Mouse (Mus musculus): ENCODE data around the gene R3hdm4. TPM values are rescaled to one million over a fixed set of nuclear protein-coding genes. Genes with fewer than 3 reads are reported as not detected.
A peak's percentile ranks its signal among the peaks of the same experiment; 100 is the strongest.

R3hdm4 gene
- total RNA-seq (2021), result 10 to 100 TPM; 93.4 to 94.9 TPM

DNA sequence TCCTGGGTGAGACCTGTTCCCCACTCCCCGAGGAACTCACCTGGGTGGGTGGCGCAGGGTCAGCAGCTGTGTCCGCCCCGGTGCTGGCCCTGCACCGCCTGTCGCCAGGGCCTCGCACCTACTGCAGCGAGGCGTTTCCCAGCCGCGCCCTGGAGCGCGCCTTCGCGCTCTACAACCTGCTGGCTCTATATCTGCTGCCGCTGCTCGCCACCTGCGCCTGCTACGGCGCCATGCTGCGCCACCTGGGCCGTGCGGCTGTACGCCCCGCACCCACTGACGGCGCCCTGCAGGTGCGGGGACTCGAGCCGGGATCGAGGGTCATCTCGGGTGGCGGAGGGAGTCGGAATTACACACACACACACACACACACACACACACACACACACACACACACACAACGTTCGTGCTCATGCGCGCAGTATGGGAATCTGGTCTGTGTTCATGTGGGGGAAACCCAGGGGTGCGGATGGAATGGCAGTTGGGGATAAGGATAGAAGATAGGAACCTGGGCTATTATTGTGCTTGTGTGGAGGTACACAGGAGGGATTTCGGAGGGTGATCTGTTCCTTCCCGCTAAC lies at the start of gene R3hdm4:
R3hdm4 (minus strand) TSS at position 251 of the 578 bp plus-strand sequence.
- DNase-seq, result no peak
- intact Hi-C loops (cut with DNase I), result no loop called here

DNA sequence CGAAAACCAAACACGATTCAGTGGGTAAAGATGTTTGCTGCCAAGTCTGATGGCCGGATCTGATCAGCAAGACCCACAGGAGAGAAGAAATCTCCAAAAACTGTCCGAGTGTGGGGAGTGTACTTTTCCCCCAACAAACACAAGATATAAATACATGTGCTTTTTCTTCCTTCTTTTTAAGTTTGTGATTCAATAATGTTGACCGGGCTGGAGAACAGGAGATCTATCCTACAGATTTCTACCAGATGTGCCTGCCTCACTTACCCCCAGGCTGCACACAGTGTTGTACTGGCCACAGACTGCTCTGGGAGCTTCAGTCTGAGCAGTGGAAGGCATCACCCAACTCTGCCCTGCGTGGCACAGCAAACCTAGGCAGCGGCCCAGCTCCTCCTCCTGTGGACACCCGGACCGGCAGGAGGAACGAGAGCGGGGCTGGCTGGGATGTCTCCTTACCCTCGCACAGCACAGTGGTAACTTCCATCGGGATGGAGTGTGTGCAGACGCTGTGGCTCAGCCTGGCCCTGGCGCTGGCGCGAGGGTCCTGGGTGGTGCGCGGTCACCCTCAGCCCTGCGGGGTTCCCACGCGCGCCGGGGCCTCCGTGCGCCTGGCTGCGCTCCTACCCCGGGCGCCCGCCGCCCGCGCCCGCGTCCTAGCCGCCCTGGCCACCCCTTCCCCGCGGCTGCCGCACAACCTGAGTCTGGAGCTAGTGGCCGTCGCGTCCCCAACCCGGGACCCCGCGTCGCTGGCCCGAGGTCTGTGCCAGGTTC lies 49.6 kb upstream of the R3hdm4 start, which contains the start of gene Grin3b:
Grin3b (plus strand) TSS at position 301 of the 768 bp plus-strand sequence.
- DNase-seq, result no peak
- intact Hi-C loops (cut with DNase I), result no loop called here

DNA sequence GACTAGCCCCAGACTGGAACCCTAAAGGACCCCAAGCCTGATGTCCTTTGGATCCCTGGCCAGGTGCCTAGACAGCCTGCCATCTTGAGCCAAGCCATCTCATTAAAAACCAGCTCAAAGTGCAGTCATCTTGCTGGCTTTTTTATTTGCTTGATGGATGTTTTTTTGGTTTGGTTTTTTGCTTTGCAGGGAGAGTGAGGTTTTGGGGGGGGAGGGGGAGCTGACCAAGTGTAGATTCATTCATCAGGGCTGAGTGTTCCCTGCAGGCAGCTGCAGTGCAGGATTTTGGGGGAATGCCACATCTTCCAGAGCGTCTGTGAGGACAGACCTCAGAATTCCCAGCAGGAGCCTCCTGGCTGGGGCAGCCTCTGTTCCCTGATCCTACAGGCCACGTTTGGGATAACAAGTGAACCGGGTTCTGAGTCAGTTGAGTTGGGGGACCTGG lies 48.1 kb upstream of the R3hdm4 start:
- DNase-seq, result peak; percentile 37 to 39
- intact Hi-C loops (cut with DNase I), result no loop called here

DNA sequence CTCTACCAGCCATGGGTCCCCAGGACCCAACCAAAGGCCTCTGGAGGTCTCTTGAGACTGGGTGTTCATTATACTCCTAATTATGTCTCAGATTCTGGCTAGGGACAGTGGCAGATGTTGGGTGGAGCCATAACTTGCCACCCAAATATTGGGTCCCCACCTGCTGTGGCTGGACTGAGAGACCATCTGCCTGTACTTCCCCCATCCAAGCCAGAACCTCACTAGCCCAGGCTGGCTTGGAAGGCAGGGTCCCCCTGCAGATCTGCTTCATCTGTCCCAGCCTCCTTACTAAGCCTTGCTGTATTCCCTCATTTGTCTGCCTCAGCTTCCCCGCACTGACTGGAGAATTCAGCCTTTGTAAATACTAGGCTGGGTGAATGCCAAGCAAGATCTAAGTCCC lies 47.2 kb upstream of the R3hdm4 start:
- no peak for DNase-seq
- intact Hi-C loops (cut with DNase I), result no loop called here

DNA sequence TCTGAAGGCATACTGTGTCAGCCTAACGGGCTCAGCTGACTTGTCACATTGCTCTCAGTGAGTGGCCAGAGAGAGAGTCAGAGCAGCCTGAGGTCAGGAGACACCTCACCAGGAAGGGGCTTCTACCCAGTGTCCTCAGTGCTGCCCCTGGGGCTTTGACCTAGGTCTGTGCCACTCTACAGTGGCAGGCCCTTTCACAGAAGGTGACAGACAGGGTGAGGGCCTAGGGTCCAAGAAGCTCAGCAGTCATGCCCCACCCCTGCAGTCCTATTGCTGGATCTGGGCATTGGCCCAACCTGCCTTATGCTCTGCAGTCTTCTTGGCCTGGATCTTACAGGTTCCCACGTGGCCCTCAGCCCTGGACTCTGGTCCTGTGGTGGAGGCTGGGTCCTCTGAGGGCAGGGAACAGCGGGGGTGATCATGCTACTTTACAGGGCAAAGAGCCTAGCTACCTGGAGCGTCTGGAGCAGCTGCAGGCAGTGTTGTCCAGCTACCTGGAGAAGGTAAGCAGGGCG lies 45.9 kb upstream of the R3hdm4 start:
- DNase-seq, result peak; percentile 65 to 73
- intact Hi-C loops (cut with DNase I), result no loop called here

DNA sequence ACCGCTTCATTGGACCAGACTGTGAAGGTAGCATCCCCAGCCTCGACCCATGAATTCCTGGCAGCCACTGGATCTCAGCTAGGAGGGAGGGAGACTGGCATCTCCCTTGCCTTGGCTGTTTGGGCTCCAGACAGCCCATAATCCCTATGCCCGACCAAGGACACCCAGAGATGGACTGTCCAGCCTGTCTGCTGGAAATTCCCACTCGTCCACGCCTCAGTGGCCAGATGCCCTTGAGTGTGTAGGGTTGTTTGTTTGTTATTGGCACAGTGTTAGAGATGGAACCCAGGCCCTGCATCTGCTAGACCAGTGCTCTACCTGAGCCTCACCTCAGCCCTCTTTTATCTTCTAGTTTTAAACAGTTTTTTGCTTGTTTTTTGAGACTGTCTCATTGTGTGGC lies 44.3 kb upstream of the R3hdm4 start:
- intact Hi-C loops (cut with DNase I), result no loop called here
- DNase-seq, result no peak

DNA sequence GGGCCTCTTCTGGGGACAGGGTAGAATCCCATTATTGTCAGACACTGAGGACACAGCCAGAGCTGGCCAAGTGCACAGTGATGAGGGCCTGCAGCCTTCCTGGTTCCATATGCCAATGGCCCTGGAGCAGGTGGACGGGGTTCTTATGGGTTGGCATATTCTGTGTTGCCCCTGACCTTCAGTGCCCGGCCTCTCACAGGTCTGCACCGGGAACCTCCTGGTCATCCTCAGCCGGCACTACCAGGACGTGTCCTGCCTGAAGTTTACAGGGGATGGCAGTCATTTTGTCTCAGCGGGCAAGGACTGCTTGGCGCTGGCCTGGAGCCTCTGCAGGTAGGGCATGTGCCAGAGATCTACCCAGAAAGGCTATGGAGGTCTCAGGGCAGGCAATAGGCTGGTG lies 43.7 kb upstream of the R3hdm4 start:
- intact Hi-C loops (cut with DNase I), result no loop called here
- no peak for DNase-seq

DNA sequence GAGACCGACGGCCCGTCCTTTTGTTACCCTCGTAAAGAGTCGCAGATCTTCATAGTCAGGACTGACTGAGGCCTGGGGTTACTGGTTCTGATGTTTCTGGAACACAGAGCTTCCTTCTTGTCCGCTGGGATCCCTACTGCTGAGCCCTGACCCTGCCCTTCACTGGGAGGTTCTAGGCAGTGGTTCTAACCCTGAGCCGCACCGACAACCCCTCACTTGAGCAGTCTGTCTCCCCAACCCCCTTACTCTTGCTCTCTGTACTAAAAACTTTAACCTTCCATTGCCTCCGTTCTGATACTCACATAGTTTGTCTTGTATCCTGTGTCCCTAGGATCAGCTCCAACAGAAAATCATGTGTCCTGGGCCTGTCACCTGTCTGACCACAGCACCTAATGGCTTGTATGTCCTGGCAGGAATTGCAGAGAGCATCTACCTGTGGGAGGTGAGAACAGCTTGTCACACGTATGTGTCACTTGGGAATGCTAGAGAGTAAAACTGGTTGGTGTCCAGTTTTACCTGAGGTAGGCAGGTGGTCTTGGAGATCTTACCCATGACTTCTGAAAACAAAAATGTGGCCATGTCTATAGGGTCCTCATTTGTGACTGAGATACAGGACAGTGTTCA lies 39.8 kb upstream of the R3hdm4 start:
- DNase-seq, result no peak
- intact Hi-C loops (cut with DNase I), result loop anchor here (2.0 kb wide), 1 partner anchor 22 kb away; no protein-coding TSS in a partner anchor

DNA sequence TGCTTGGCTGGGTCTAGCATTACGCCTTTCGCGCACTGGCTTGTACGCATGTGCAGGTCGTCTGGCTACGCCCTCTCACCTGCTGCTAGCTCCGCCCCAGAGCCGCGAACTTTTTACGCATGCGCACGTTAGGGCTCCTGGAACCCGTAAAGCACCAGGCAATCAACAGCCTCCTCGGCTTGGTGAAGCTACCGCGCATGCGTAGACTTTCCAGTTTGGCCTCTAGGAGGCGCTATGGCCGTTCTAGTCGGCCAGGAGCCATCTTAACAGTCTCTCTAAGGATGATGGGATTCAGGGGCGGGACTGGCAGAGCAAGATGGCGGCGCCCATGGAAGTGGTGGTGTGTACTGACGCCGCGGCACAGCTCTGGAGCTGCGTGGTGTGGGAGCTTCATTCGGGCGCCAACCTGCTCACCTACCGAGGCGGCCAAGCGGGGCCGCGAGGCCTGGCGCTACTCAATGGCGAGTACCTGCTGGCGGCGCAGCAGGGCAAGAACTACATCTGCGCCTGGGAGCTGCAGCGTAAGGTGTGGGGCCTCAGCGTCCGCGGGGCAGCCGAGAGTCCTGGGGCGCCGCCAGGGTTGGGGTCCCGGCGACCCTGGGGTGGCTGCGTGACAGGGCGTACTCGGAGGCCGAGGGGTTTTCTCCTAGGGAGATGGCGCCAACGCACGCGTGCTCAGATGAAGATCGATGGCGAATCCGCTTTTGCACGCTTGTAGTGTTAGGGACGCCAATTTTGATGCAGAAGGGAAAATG lies 39.0 kb upstream of the R3hdm4 start, which contains the start of gene Wdr18:
Wdr18 (plus strand) TSS at position 306 of the 755 bp plus-strand sequence.
- intact Hi-C loops (cut with DNase I), result loop anchor here (2.0 kb wide), 2 partner anchors 23 to 125 kb away; no protein-coding TSS in a partner anchor
- DNase-seq, result peak; percentile 100

DNA sequence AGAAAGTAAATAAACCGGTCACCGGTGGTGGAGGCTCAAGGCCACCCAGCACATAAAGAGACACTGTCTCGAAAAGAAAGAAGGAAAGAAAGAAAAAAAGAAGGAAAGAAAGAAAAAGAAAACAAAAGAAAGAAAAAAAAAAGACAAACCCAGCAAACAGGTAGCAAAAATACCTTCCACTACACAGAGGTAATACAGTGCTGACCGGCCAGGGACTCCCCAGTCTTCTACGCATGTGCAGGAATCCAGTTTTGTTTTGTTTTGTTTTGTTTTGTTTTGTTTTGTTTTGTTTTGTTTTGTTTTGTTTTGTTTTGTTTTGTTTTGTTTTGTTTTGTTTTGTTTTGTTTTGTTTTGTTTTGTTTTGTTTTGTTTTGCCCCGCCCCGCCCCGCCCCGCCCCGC lies 38.4 kb upstream of the R3hdm4 start:
- intact Hi-C loops (cut with DNase I), result loop anchor here (2.0 kb wide), 1 partner anchor 125 kb away; no protein-coding TSS in a partner anchor
- peak in 1 of 2 experiments; percentile 49 for DNase-seq

DNA sequence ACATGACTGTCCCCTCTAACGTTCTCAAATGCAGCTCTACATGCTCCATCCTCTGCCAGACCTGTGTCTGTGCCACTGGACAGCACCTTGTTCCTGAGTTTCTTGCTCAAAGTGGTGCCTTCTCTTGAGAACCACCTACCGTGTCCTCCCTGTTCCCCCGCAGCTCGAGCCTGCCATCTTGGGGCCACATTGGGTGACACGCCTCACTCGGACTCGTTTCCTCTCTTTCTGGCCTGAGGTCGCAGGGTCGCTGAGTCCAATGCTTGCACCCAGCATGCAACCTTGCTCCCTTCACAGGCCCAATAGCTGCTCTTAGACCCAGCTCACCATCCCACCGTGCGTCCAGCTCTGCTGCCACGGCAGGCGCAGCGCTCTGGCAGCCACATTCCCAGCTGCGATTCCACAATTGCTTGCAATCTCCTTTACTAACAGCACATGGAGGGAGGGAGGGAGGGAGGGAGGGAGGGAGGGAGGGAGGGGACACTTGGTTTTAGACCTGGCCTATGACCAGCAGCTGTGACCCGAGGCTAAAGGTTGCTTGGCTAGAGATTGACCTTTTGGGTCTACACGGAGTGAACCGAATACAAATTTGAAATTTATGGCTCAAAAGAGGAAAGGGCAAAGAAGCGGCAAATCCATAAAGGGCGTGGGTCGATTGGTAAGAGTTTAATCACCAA lies 37.3 kb upstream of the R3hdm4 start:
- intact Hi-C loops (cut with DNase I), result loop anchor here (1.0 to 2.0 kb wide), 3 partner anchors 33 to 123 kb away; no protein-coding TSS in a partner anchor
- DNase-seq, result peak; percentile 85 to 92

DNA sequence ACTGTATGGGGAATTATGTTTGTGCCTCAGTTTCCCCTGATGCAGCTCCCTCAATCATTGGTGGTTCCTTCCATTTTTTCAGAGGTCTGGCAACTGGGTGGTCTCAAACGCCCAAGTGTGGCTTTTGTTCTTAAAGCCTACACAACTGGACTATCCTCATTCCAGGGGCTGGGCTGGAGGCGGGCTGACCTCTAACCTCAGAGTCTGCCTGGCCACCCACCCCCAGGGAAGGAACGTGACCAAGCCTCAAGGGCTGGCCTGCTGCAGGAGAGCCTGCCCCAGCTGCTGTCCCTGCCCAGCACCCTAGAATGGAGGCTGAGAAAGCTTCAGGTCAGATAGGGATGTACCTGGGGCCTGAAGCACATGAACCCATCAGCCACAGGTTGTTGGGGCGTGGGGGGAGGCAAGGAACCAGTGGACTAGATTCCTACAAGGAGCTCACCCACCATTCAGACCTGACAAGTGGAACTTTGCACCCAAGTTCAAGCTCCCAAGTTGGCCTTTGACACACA lies 35.7 kb upstream of the R3hdm4 start:
- intact Hi-C loops (cut with DNase I), result no loop called here
- no peak for DNase-seq

DNA sequence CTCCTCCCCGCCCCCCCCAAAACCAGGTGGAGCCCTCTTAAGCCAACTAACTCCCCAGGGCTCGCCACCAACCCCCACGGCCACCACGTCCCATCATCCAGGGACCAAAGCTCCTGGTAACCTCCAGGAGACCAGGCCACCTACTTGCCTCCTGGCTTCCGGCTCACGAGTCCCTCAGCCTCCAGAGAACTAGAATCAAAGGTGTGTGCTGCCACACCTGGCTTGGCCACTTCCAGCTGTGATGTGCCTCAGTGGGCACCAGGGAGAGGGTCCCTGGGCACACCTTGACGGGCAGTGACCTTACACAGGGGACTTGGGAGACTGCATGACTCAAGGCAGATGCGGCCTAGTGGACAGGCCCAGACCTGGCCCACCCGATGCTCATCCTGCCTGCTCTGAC lies 34.7 kb upstream of the R3hdm4 start:
- intact Hi-C loops (cut with DNase I), result no loop called here
- no peak for DNase-seq

DNA sequence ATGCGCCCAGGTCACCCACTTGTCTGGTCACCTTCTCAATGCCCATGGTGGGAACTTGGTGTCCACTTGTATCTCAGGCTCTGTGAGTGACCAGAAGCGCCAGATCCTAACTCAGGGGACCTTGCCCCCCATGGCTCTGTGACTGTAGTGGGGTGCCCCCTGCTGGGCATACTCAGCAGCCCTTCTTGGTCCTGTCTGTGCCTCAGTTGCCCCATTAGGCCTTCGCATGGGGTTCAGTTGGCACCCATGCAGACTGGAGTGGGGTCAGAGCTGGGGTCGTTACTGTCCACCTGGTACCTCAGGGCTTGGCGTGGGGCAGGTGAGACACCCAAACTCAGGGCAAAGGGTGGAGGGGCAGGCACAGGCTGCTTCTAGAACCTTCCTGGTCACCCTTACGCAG lies 32.9 kb upstream of the R3hdm4 start:
- intact Hi-C loops (cut with DNase I), result no loop called here
- no peak for DNase-seq

DNA sequence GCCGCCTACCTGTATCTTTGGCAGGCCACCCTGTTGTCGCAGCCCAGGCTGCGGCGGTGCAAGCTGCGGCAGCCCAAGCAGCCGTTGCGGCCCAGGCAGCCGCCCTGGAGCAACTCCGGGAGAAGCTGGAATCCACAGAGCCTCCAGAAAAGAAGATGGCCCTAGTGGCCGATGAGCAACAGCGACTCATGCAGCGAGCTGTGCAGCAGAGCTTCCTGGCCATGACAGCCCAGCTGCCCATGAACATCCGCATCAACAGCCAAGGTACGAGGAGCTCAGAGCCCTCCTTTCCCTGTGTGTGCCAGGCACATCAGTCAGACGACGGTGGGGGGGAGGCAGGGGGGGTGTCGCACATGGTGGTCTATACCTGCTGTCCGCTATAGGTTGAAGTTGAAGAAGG lies 29.7 kb upstream of the R3hdm4 start:
- intact Hi-C loops (cut with DNase I), result no loop called here
- DNase-seq, result no peak

DNA sequence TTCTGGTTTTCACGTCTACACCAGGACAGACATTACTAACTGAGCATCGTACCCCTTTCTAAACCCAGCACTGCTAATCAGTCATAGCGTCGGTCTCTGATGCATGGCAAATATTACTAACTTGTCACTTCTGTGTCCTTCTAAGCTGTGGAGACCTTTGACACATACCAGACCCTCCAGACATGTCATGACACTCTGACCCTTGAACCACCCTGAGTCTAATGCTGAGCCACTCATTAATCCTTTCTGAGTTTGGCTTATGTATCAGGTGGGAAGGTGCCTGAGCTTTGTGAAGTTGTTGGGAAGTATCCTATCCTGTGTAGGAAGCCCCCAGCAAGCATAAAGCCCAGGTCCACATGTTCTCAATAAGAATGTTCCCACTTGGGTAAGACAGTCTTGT lies 28.9 kb upstream of the R3hdm4 start:
- no peak for DNase-seq
- intact Hi-C loops (cut with DNase I), result no loop called here

DNA sequence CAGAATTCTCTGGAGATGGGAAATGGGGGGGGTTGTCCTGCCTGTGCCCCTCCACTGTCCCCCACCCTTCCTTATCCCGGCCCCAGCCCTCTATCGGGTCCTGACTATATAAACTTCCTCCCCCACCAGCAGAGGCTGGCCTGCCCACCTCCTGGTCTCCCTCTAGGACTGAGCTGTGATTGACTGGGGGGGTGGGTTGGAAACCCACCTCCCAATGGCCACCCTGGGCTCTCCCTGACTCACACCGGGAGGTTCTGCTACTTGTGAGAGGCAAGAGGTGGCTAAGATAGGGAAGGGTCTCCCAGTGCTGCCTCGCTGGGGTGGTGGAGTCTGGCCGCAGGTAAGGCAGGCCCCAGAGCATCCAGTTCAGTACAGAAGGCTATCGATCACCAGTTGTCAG lies 26.5 kb upstream of the R3hdm4 start:
- intact Hi-C loops (cut with DNase I), result no loop called here
- no peak for DNase-seq

DNA sequence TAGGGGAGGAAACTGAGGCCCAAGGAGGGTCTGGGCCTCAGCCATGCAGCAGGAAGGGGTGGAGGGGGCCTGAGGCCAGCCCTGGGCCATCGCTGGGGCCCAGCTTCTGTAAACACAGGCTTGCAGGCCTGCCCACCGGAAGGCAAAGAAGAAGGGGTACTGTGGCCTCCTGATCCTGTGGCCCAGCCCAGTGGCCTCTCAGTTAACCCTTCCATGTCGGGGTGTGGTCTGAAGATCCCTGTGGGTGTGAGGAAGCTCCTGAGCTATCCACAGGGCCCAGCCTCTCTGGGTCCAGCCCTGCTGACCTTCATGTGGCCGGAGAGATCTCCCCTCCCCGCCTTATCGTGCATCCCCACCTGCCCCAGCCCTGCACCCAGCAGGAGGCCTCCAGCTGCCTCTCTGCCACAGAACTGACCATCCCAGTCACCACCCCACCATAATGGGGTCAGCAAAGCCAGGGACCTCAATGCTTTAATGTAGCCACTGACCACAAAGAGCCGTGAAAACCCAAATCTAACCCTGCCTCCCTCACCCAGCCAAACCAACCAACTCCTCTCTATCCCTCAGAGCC lies 25.8 kb upstream of the R3hdm4 start:
- DNase-seq, result no peak
- intact Hi-C loops (cut with DNase I), result no loop called here

DNA sequence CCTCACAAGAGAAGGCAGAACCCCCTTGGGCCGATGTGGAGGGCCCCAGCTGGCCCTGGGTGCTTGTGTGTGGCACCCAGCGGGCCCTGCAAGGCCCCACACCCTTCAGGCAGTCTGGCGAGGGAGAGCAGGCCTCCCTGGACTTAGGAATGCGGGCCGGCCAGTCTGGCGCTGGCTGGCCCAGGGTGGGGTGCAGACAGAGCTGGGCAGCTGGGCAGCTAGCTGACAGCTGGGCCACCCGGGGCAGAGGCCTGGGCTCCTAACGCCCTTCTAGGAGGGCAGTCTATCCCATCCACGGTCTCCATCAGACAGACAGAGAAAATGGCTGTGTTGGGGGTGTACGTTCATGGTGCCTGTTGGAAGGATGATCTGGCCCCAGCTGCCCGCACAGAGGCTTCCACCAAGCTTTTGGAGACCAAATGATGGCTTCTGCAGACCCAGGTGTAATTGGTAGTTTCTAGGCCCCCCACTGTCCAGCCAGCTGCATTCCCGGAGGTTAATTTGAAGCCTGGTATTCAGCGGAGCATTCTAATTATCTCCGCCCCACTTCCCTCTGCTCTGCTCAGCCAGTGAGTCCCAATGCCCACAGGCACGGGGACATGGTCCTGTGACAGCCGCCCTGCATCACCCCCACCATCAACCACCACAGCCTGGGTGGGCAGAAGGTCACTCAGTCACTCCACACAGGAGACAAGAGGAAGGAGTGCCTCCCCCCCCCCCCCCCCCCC lies 24.7 kb upstream of the R3hdm4 start:
- intact Hi-C loops (cut with DNase I), result no loop called here
- DNase-seq, result no peak

Measured in heart, postnatal 10 days (tissue).